Mouse (Mus musculus) liver, embryonic 12.5 days (tissue): ENCODE measurements around the gene Rad51ap1. TPM values are rescaled to one million over a fixed set of nuclear protein-coding genes. Genes with fewer than 3 reads are reported as not detected.

ENCODE experiments used
- ATAC-seq: fragments of 200-750 bp; cut with Nextera tagmentation; 2 replicates; pipeline ENCODE4 v1.8.0; 2017; ENCODE audit warnings: moderate number of reproducible peaks, mild to moderate bottlenecking, moderate library complexity
- H3K27ac ChIP-seq: fragments of 300-500 bp; sonication (generic); 2 replicates; pipeline ENCODE4 v1.5.1; 2016; ENCODE audit warnings: mild to moderate bottlenecking
- H3K27me3 ChIP-seq: fragments of 300-500 bp; sonication (generic); replicated peaks from 2 replicates; pipeline ENCODE4 v1.6.1; 2016; ENCODE audit warnings: mild to moderate bottlenecking, moderate library complexity
- H3K36me3 ChIP-seq: fragments of 300-500 bp; sonication (generic); 2 replicates; pipeline ENCODE4 v1.6.1; 2016; ENCODE audit warnings: mild to moderate bottlenecking, moderate library complexity
- H3K4me1 ChIP-seq: fragments of 300-500 bp; sonication (generic); 2 replicates; pipeline ENCODE4 v1.6.1; 2016
- H3K4me2 ChIP-seq: fragments of 300-500 bp; sonication (generic); 2 replicates; pipeline ENCODE4 v1.6.1; 2016; ENCODE audit warnings: mild to moderate bottlenecking, moderate library complexity
- H3K4me3 ChIP-seq: fragments of 300-500 bp; sonication (generic); 2 replicates; pipeline ENCODE4 v1.5.1; 2016; ENCODE audit warnings: mild to moderate bottlenecking, moderate library complexity
- H3K9ac ChIP-seq: fragments of 300-500 bp; sonication (generic); 2 replicates; pipeline ENCODE4 v1.6.1; 2016; ENCODE audit warnings: mild to moderate bottlenecking, moderate library complexity
- H3K9me3 ChIP-seq: fragments of 300-500 bp; sonication (generic); replicated peaks from 2 replicates; pipeline ENCODE4 v1.6.1; 2016; ENCODE audit warnings: mild to moderate bottlenecking, moderate library complexity
- WGBS: fragments of 180-500 bp; shearing (Covaris S2); methylation state at CpG from one replicate; pipeline ENCODE4 v1.1.7; 2016; ENCODE audit not compliant: insufficient replicate concordance; 5-methylcytosine and 5-hydroxymethylcytosine counted together
- polyA plus RNA-seq: library from polyadenylated mRNA; unstranded; fragments of >200 nt; fragmentation: Nextera tagmentation; extraction: Ambion mirVana; gene quantifications from 2 replicates; pipeline ENCODE4 v1.2.1, GENCODE M21; 2016

Gene Rad51ap1
- polyA plus RNA-seq, 1 experiment from 2014 or later: 63.3 TPM

GRCm38 (mm10) chr6:126932896-126933295 lies 6.5 kb downstream of the Rad51ap1 start:
- H3K36me3 ChIP-seq: peaks cover 81% of the 10 kb centered on the region
- WGBS: 94% methylated on average over 2 of the region's 2 CpGs
- no peak overlapping the region for H3K4me2 ChIP-seq
- H3K9ac ChIP-seq: no peak overlapping the region
- peaks cover 14% of the 10 kb centered on the region for H3K4me1 ChIP-seq
- H3K4me3 ChIP-seq: no peak overlapping the region
- no peaks in the 10 kb centered on the region for H3K9me3 ChIP-seq
- no peak overlapping the region for H3K27ac ChIP-seq
- H3K27me3 ChIP-seq: no peaks in the 10 kb centered on the region
- no peak for ATAC-seq

- H3K36me3 ChIP-seq: peaks cover 52% of the 10 kb centered on the region
- no peak within 1 kb of the TSS for H3K27ac ChIP-seq
- no peak within 1 kb of the TSS for H3K9ac ChIP-seq
- H3K4me2 ChIP-seq: peak within 1 kb of the TSS; percentile 35
- no peak within 1 kb of the TSS for H3K4me3 ChIP-seq
- 28% methylated on average over 21 of the region's 21 CpGs for WGBS
- no peaks in the 10 kb centered on the region; the same call in 1 of the 2 replicates for H3K27me3 ChIP-seq
- peak; percentile 36 for ATAC-seq
- no peaks in the 10 kb centered on the region for H3K9me3 ChIP-seq
- 0 out of 2 replicates have a peak, but pooled peaks cover 5% of the 10 kb centered on the region for H3K4me1 ChIP-seq
Observed at GRCm38 (mm10) chr6:126921111-126921881, 18.1 kb downstream of the Rad51ap1 start, which contains the start of gene Dyrk4. Dyrk4 (minus strand) TSS chr6:126921839.

GRCm38 (mm10) chr6:126914928-126915327 lies 24.5 kb downstream of the Rad51ap1 start:
- no peak overlapping the region for H3K9ac ChIP-seq
- no peak overlapping the region for H3K4me3 ChIP-seq
- H3K4me1 ChIP-seq: no peaks in the 10 kb centered on the region
- no peaks in the 10 kb centered on the region; the same call in 1 of the 2 replicates for H3K27me3 ChIP-seq
- H3K9me3 ChIP-seq: no peaks in the 10 kb centered on the region
- no peak overlapping the region for H3K4me2 ChIP-seq
- no peaks in the 10 kb centered on the region for H3K36me3 ChIP-seq
- WGBS: 66% methylated on average over 5 of the region's 5 CpGs
- no peak overlapping the region for H3K27ac ChIP-seq
- no peak for ATAC-seq

- WGBS: 36% methylated on average over 4 of the region's 4 CpGs
Observed at GRCm38 (mm10) chr6:126910727-126911126, 28.7 kb downstream of the Rad51ap1 start.

GRCm38 (mm10) chr6:126907876-126908275 lies 31.5 kb downstream of the Rad51ap1 start:
- H3K4me1 ChIP-seq: no peaks in the 10 kb centered on the region
- no peak overlapping the region for H3K4me3 ChIP-seq
- no peaks in the 10 kb centered on the region for H3K27me3 ChIP-seq
- no peak overlapping the region for H3K9ac ChIP-seq
- no peaks in the 10 kb centered on the region for H3K36me3 ChIP-seq
- 39% methylated on average over 3 of the region's 3 CpGs for WGBS
- no peaks in the 10 kb centered on the region for H3K9me3 ChIP-seq
- ATAC-seq: no peak
- H3K4me2 ChIP-seq: no peak overlapping the region
- no peak overlapping the region for H3K27ac ChIP-seq

More at GRCm38 (mm10) chr6:126910727-126911126, 28.7 kb downstream of the Rad51ap1 start:
- no peak for ATAC-seq
- H3K27ac ChIP-seq: no peak overlapping the region
- no peak overlapping the region for H3K4me3 ChIP-seq
- H3K4me2 ChIP-seq: no peak overlapping the region
- no peak overlapping the region for H3K9ac ChIP-seq
- H3K9me3 ChIP-seq: no peaks in the 10 kb centered on the region
- H3K4me1 ChIP-seq: no peaks in the 10 kb centered on the region
- H3K27me3 ChIP-seq: no peaks in the 10 kb centered on the region; the same call in 1 of the 2 replicates
- H3K36me3 ChIP-seq: no peaks in the 10 kb centered on the region

GRCm38 (mm10) chr6:126907378-126907777 lies 32.0 kb downstream of the Rad51ap1 start:
- H3K36me3 ChIP-seq: no peaks in the 10 kb centered on the region
- 70% methylated on average over 4 of the region's 5 CpGs for WGBS
- no peak overlapping the region for H3K4me3 ChIP-seq
- no peak overlapping the region for H3K9ac ChIP-seq
- no peak for ATAC-seq
- no peak overlapping the region for H3K27ac ChIP-seq
- H3K4me2 ChIP-seq: no peak overlapping the region
- H3K4me1 ChIP-seq: no peaks in the 10 kb centered on the region
- no peaks in the 10 kb centered on the region for H3K9me3 ChIP-seq
- no peaks in the 10 kb centered on the region for H3K27me3 ChIP-seq

GRCm38 (mm10) chr6:126877118-126877517 lies 62.3 kb downstream of the Rad51ap1 start:
- Histone ChIP-seq H3K9me3 (no peaks in the 10 kb centered on the region), H3K4me1 (no peaks in the 10 kb centered on the region), H3K9ac (no peak overlapping the region), H3K27ac (no peak overlapping the region), H3K27me3 (0 out of 2 replicates have a peak, but pooled peaks cover 5% of the 10 kb centered on the region), H3K4me2 (no peak overlapping the region), H3K36me3 (no peaks in the 10 kb centered on the region), H3K4me3 (no peak overlapping the region)
- no peak for ATAC-seq
- whole genome bisulfite sequencing: 31% methylated on average over 8 of the region's 8 CpGs

Other genes with a start within 250 kb of the Rad51ap1 start
- 0.45 and 0.50 TPM in 2 replicates for gene Kcna6, start 198.9 kb downstream of the Rad51ap1 start, polyA plus RNA-seq
- gene Ndufa9, start 90.5 kb downstream of the Rad51ap1 start, polyA plus RNA-seq: 168 and 169 TPM in 2 replicates
- gene Akap3, start 86.5 kb downstream of the Rad51ap1 start, polyA plus RNA-seq: not detected in 2 replicates
- gene Dyrk4, start 17.7 kb downstream of the Rad51ap1 start, polyA plus RNA-seq: not detected in 2 replicates
- gene D6Wsu163e, start 375 bp upstream of the Rad51ap1 start, polyA plus RNA-seq: 19.9 and 21.1 TPM in 2 replicates
- not detected in 2 replicates for gene Fgf6, start 76.0 kb upstream of the Rad51ap1 start, polyA plus RNA-seq
- not detected in 2 replicates for gene Fgf23, start 133.3 kb upstream of the Rad51ap1 start, polyA plus RNA-seq
- 1.5 and 2.0 TPM in 2 replicates for gene Tigar, start 170.0 kb upstream of the Rad51ap1 start, polyA plus RNA-seq
- gene Ccnd2, start 212.6 kb upstream of the Rad51ap1 start, polyA plus RNA-seq: 136 and 148 TPM in 2 replicates